22 mouse cellular contexts compared by ENCODE assay signal in genomic region chr6:107280348-107280747, GRCm38 (mm10).
A peak's percentile ranks its signal among the peaks of the same experiment; 100 is the strongest.
DNase-seq lines count a peak whose midpoint lies in the region; ATAC-seq lines count a peak whose summit lies in the region.
"Had no signal": no experiment of that assay in that cellular context is flagged by ENCODE, and none has a peak within 500 bp of the region (broad histone marks: within the 10 kb centered on the region; RNA-seq: fewer than 3 reads in every experiment).

No protein-coding gene starts in this region.

- H3K27ac ChIP-seq in liver, embryonic 11.5 days (ENCODE audit: low read depth, low read length): no peak overlapping the region
- H3K27ac ChIP-seq: embryonic facial prominence, embryonic 10.5 days; embryonic facial prominence, embryonic 12.5 days; forebrain, embryonic 13.5 days; forebrain, embryonic 15.5 days had no signal

- no peak overlapping the region for H3K4me3 ChIP-seq in liver, embryonic 11.5 days (ENCODE audit: low read depth, low read length)
- H3K4me3 ChIP-seq: embryonic facial prominence, embryonic 10.5 days; embryonic facial prominence, embryonic 12.5 days; forebrain, embryonic 13.5 days; forebrain, embryonic 15.5 days had no signal

- no peaks in the 10 kb centered on the region for H3K9me3 ChIP-seq in liver, embryonic 11.5 days (ENCODE audit: control insufficient read depth, low read length)
- H3K9me3 ChIP-seq: embryonic facial prominence, embryonic 10.5 days; embryonic facial prominence, embryonic 12.5 days; forebrain, embryonic 13.5 days; forebrain, embryonic 15.5 days had no signal

- H3K4me1 ChIP-seq in liver, embryonic 11.5 days (replicated peaks; ENCODE audit: control insufficient read depth, insufficient read depth, low read length): no peaks in the 10 kb centered on the region
- H3K4me1 ChIP-seq: embryonic facial prominence, embryonic 10.5 days; embryonic facial prominence, embryonic 12.5 days; forebrain, embryonic 13.5 days; forebrain, embryonic 15.5 days had no signal

- no peaks in the 10 kb centered on the region for H3K36me3 ChIP-seq in liver, embryonic 11.5 days (ENCODE audit: control insufficient read depth, insufficient read depth, low read length)
- H3K36me3 ChIP-seq: embryonic facial prominence, embryonic 10.5 days; embryonic facial prominence, embryonic 12.5 days; forebrain, embryonic 15.5 days; G1E had no signal

- DNase-seq in heart, adult 11 months: peak; percentile 76
- no peak for DNase-seq in heart, adult 9 months (ENCODE audit: low spot score in 2 of 2)
- DNase-seq in 3134 (ENCODE audit: extremely low read depth, insufficient read length, low spot score) (peak; percentile 2), R1 (ENCODE audit: low read depth, low spot score) (peak; percentile 19)
- DNase-seq in liver, embryonic 11.5 days (ENCODE audit: low spot score): no peak
- DNase-seq in left cerebral cortex, postnatal 10 days (ENCODE audit: extremely low spot score in 1 of 2, low spot score in 2 of 2): no peak
- DNase-seq: adrenal gland, adult 8-10 months; adrenal gland, postnatal 14 days; adrenal gland, postnatal 36 days; cerebellum, adult 11-12 months; cerebellum, adult 2 months; cerebellum, adult 9-10 months; cerebellum, postnatal 10 days; cerebellum, postnatal 25 days; forebrain, postnatal 0 days had no signal

- H3K4me2 ChIP-seq in liver, embryonic 11.5 days: no peak overlapping the region
- H3K4me2 ChIP-seq: embryonic facial prominence, embryonic 12.5 days; forebrain, embryonic 13.5 days; forebrain, embryonic 15.5 days had no signal

- WGBS in liver, embryonic 11.5 days: 93% methylated on average over 15 of the region's 15 CpGs

- no peak overlapping the region for H3K9ac ChIP-seq in liver, embryonic 11.5 days (ENCODE audit: low read depth, low read length)
- H3K9ac ChIP-seq: embryonic facial prominence, embryonic 12.5 days; forebrain, embryonic 13.5 days; forebrain, embryonic 15.5 days; forebrain, postnatal 0 days had no signal

- H3K27me3 ChIP-seq in liver, embryonic 11.5 days (replicated peaks; ENCODE audit: control insufficient read depth, insufficient read depth, low read length): no peaks in the 10 kb centered on the region
- H3K27me3 ChIP-seq: embryonic facial prominence, embryonic 12.5 days; forebrain, embryonic 13.5 days; forebrain, embryonic 15.5 days; Patski had no signal

- no peak for ATAC-seq in liver, embryonic 11.5 days (replicated peaks; ENCODE audit: low FRiP score)
- ATAC-seq: activated CD4-positive, CD25-positive, alpha-beta regulatory T cell, adult 4 months; forebrain, embryonic 13.5 days; forebrain, embryonic 15.5 days; forebrain, postnatal 0 days; Patski had no signal

- intact Hi-C loops in left cerebral cortex, postnatal 10 days (cut with DNase I): no loop called here

Comparison
In these comparisons a context has a peak if more than half of its experiments do, and no peak if none do; other contexts are left out.
1. DNase-seq: peak in heart, adult 11 months (single experiment), 3134 (single experiment) and R1 (single experiment); none in heart, adult 9 months (0 of 2), liver, embryonic 11.5 days (single experiment) and left cerebral cortex, postnatal 10 days (0 of 2).